Mouse (Mus musculus) hindlimb bud, embryonic 11.5 days (tissue): ENCODE measurements at regions not wholly inside any gene's neighbourhood (a gene's known extent, or its start where the extent isn't known, plus 50 kb on each side); places are given as distances from the start of the nearest gene placed in this dataset.

Experiments used
- DNase-seq: peaks from one replicate; pipeline ENCODE4 v3.0.0-alpha.2; 2012; ENCODE audit warnings: low read depth, low spot score; ENCODE audit errors: extremely low spot score

- DNase-seq, result no peak
Observed at GRCm38 (mm10) chr10:96944229-96944628, 327.4 kb downstream of the Btg1 start.

- no peak for DNase-seq
Observed at GRCm38 (mm10) chr10:96947971-96948370, 331.2 kb downstream of the Btg1 start.

- DNase-seq, result no peak
Observed at GRCm38 (mm10) chr10:96948871-96949270, 332.1 kb downstream of the Btg1 start.

GRCm38 (mm10) chr10:96955036-96955775, 338.4 kb downstream of the Btg1 start:
- no peak for DNase-seq

GRCm38 (mm10) chr10:96955776-96956448, 339.1 kb downstream of the Btg1 start:
- DNase-seq, result no peak

GRCm38 (mm10) chr10:96956449-96956834, 339.6 kb downstream of the Btg1 start:
- no peak for DNase-seq

GRCm38 (mm10) chr10:96957019-96957418, 340.2 kb downstream of the Btg1 start:
- no peak for DNase-seq

GRCm38 (mm10) chr10:96969825-96970224, 353.0 kb downstream of the Btg1 start:
- no peak for DNase-seq

GRCm38 (mm10) chr10:96970737-96971136, 353.9 kb downstream of the Btg1 start:
- DNase-seq, result no peak

- DNase-seq, result no peak
Observed at GRCm38 (mm10) chr10:96971810-96972209, 355.0 kb downstream of the Btg1 start.

- DNase-seq, result no peak
Observed at GRCm38 (mm10) chr10:96974326-96974977, 357.6 kb downstream of the Btg1 start.

GRCm38 (mm10) chr10:96976691-96977090, 359.9 kb downstream of the Btg1 start:
- no peak for DNase-seq

- DNase-seq, result no peak
Observed at GRCm38 (mm10) chr10:96980494-96980831, 363.7 kb downstream of the Btg1 start.

GRCm38 (mm10) chr10:96980832-96981515, 364.2 kb downstream of the Btg1 start:
- no peak for DNase-seq

- DNase-seq, result no peak
Observed at GRCm38 (mm10) chr10:96981516-96981869, 364.7 kb downstream of the Btg1 start.

GRCm38 (mm10) chr10:97000871-97001270, 384.1 kb downstream of the Btg1 start:
- DNase-seq, result no peak

GRCm38 (mm10) chr10:97008873-97009272, 392.1 kb downstream of the Btg1 start:
- no peak for DNase-seq

GRCm38 (mm10) chr10:97009859-97010258, 393.1 kb downstream of the Btg1 start:
- no peak for DNase-seq

- no peak for DNase-seq
Observed at GRCm38 (mm10) chr10:97018641-97019040, 401.8 kb downstream of the Btg1 start.

- DNase-seq, result no peak
Observed at GRCm38 (mm10) chr10:97028776-97029175, 412.0 kb downstream of the Btg1 start.

GRCm38 (mm10) chr10:97030996-97031395, 414.2 kb downstream of the Btg1 start:
- DNase-seq, result no peak

GRCm38 (mm10) chr10:97035371-97035786, 418.6 kb downstream of the Btg1 start:
- no peak for DNase-seq
